Mouse (Mus musculus): ENCODE data around the gene Tfap2d.

Gene Tfap2d

GRCm38 (mm10) chr1:19211033-19211405, 108.2 kb downstream of the Tfap2d start:
- no peak for DNase-seq

DNA sequence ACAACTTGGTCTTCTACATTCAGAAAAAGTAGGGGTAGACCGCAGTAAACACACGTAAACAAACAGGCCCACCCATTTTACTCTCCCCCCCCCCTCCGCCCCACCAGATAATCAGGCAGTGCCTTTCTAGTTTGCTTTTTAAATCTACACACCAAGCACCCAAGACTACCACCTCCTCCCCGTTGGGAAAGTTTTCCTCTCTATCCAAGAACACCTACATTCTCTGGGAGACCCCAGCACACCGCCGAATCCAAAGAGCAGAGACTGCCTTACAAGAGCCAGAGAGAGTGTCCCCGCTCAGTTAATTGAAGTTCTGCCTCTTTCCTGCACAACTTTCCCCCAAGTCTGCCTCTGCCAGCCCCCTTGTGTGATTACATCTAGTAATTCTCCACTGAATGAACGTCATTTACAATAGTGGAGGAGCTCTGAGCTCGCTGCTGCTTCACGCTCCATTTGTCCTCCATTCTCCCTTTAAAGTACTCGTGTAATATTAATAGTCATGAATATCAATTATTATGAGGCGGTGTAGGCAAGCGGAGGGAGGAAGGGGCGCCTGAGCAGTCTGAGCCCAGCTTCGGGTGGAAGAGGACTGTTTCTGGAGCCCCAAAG, 108.8 kb downstream of the Tfap2d start:
- DNase-seq = no peak

GRCm38 (mm10) chr1:19212691-19213090, 109.9 kb downstream of the Tfap2d start:
- DNase-seq = no peak

DNA sequence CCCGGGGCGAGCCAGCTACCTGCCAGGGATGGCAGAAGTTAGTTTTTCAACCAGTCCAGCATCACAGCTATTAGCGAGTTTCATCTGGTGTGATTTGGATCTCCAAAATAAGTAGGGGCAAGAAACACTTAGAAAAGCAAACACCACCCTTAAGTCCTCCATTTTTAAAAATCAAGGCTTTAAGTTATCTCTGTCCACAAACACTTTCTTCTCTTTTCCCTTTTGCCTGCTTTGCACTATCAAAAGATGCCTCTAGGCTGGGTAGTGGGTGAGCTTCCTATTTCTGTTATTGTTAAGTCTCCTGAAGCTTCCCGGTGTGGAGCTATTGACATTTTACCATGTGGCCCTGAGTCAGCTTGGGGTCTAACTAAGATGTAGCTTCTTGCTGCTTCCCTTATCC, 110.3 kb downstream of the Tfap2d start:
- no peak for DNase-seq

- no peak for DNase-seq
These were observed 111.1 kb downstream of the Tfap2d start for GRCm38 (mm10) chr1:19213851-19214395.
